Mouse (Mus musculus): ENCODE data around the gene Atrip.

The Atrip gene

GRCm38 (mm10) chr9:109058006-109058765 is 15.7 kb downstream of the Atrip start:
- no peak for DNase-seq (ENCODE audit: low read depth)

- no peak for DNase-seq (ENCODE audit: low read depth)
Observed at GRCm38 (mm10) chr9:109057543-109057942, 16.4 kb downstream of the Atrip start.

- DNase-seq (ENCODE audit: low read depth) = no peak
Observed at GRCm38 (mm10) chr9:109056916-109057315, 17.0 kb downstream of the Atrip start.

- DNase-seq (ENCODE audit: low read depth) = no peak
Observed at GRCm38 (mm10) chr9:109056081-109056690, 17.7 kb downstream of the Atrip start.

GRCm38 (mm10) chr9:109055271-109056030 is 18.5 kb downstream of the Atrip start:
- no peak for DNase-seq (ENCODE audit: low read depth)

GRCm38 (mm10) chr9:109054712-109055111 is 19.2 kb downstream of the Atrip start:
- peak; percentile 59 for DNase-seq (ENCODE audit: low read depth)

GRCm38 (mm10) chr9:109053851-109054250 is 20.1 kb downstream of the Atrip start:
- DNase-seq (ENCODE audit: low read depth) = no peak

- no peak for DNase-seq (ENCODE audit: low read depth)
Observed at GRCm38 (mm10) chr9:109053366-109053765, 20.6 kb downstream of the Atrip start.

- no peak for DNase-seq (ENCODE audit: low read depth)
Observed at GRCm38 (mm10) chr9:109052490-109053260, 21.2 kb downstream of the Atrip start.

GRCm38 (mm10) chr9:109051651-109052489 is 22.1 kb downstream of the Atrip start:
- DNase-seq (ENCODE audit: low read depth) = no peak

GRCm38 (mm10) chr9:109051011-109051501 is 22.9 kb downstream of the Atrip start:
- DNase-seq (ENCODE audit: low read depth) = no peak

- DNase-seq (ENCODE audit: low read depth) = no peak
Observed at GRCm38 (mm10) chr9:109050674-109050997, 23.3 kb downstream of the Atrip start.

- DNase-seq (ENCODE audit: low read depth) = no peak
Observed at GRCm38 (mm10) chr9:109049996-109050673, 23.8 kb downstream of the Atrip start.

GRCm38 (mm10) chr9:109049316-109049715 is 24.6 kb downstream of the Atrip start:
- no peak for DNase-seq (ENCODE audit: low read depth)

GRCm38 (mm10) chr9:109046306-109046705 is 27.6 kb downstream of the Atrip start:
- DNase-seq (ENCODE audit: low read depth) = no peak

- no peak for DNase-seq (ENCODE audit: low read depth)
Observed at GRCm38 (mm10) chr9:109041351-109041750, 32.6 kb downstream of the Atrip start.

- DNase-seq (ENCODE audit: low read depth) = no peak
Observed at GRCm38 (mm10) chr9:109040906-109041305, 33.0 kb downstream of the Atrip start.

- DNase-seq (ENCODE audit: low read depth) = no peak
Observed at GRCm38 (mm10) chr9:109040216-109040615, 33.7 kb downstream of the Atrip start.

GRCm38 (mm10) chr9:109039681-109040080 is 34.2 kb downstream of the Atrip start:
- DNase-seq (ENCODE audit: low read depth) = no peak

GRCm38 (mm10) chr9:109038901-109039364 is 35.0 kb downstream of the Atrip start:
- peak; percentile 58 for DNase-seq (ENCODE audit: low read depth)

All from fibroblast of lung, adult 2 months (primary cell).